Mouse (Mus musculus): ENCODE results near the gene Nagpa. TPM values are rescaled to one million over a fixed set of nuclear protein-coding genes. Genes with fewer than 3 reads are reported as not detected.

Nagpa gene
- total RNA-seq, 2 experiments from 2014 or later = 9.7 to 12.9 TPM

DNA sequence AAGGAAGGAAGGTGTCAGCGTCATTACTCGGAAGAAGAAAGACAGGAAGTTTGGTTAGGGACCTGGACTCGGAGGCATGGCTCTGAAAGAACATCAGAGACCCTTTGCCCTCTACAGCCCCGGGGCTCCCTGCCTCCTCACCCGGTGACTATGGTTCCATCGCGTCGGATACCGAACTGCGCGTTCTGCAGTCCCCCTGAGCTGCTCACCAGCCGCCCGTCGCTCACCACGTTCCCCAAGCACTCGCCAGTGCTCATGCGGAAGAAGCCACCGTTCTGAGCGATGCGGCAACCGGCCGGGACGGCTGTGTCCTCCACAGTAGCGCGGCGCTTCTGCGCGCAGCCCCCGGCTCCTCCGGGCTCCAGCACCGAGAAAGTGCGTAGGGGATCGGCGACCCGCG lies 612 bp downstream of the Nagpa start:
- peak in 1 of 2 experiments; percentile 21 for DNase-seq (ENCODE audit: extremely low spot score in 1 of 2, low spot score in 1 of 2)

DNA sequence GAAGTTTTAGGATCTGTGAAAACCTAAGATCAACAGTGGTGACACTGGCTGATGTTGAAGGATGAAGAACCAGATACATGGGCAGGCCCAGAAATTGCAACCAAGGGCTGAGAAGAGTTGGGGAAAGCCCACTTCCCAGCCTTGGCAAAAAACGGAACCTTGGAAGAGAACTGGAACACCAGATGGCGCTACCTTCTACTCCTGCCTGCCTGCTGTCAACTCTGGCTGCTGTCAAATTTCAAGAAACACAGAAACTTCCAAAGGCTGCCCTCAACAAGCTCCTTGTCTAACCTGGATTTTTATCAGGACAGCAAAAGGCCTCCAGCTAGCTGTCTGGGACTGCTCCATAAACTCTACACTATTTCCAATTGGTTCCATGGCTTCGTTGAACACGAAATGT lies 1.1 kb downstream of the Nagpa start:
- peak; percentile 32 to 52 for DNase-seq (ENCODE audit: extremely low spot score in 1 of 2, low spot score in 1 of 2)

DNA sequence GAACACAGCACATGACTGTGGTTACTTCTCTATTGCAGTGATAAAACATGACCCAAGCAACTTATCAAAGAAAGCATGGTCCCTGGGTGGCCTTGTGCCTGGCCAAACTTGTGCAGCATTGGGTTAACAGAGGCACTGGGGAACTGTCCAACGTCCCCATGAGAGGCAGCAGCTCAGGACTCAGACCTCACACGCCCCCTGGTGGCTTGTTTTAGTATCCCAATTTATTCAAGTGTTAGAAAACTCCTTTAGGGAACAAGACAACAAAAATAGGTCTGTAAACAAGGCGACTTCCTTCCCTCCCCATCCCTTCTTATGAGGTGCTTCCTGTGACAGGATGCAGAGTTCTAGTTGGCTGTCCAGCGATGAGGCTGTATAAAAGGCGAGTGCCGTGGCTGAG lies 8.7 kb downstream of the Nagpa start:
- peak; percentile 28 to 62 for DNase-seq (ENCODE audit: extremely low spot score in 1 of 2, low spot score in 1 of 2)

DNA sequence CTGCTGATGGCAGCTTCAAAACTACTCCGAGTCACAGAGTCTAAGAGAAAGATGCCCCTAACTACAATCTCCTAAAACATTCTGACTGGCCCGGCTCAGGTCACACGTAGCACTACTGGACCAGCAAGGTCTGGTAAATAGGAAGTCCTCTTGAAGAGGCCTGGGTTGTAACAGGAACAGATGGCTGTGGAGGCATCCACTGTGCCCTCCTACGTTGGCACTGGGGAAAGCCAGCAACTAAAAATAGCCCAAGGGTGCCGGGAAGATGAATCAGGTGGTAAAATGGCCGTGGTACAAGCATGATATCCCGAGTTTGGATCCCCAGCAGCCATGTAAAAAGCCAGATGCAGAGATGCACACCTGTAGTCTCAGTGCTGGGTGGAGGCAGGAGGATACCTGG lies 17.6 kb downstream of the Nagpa start:
- DNase-seq (ENCODE audit: extremely low spot score in 1 of 2, low spot score in 1 of 2) = peak in 1 of 2 experiments; percentile 12

DNA sequence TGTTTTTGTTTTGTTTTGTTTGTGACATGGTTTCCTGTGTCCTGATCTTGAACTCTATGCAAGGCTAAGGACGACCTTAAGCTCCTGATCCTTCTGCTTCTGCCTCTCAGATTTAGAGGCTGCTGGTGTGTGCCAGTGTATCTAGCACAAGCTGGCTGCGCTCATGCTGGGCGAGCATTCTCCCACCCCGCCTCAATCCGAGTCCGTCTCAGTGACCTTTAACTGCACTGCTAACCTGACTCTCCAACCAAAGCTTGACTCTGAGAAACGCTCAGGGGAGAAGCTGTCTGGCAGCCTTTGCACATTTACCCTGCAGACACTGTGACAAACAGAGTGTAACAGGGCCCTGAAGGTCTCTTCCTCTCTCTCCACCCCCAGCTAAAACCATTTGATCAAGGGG lies 18.1 kb downstream of the Nagpa start:
- DNase-seq (ENCODE audit: extremely low spot score in 1 of 2, low spot score in 1 of 2) = no peak

DNA sequence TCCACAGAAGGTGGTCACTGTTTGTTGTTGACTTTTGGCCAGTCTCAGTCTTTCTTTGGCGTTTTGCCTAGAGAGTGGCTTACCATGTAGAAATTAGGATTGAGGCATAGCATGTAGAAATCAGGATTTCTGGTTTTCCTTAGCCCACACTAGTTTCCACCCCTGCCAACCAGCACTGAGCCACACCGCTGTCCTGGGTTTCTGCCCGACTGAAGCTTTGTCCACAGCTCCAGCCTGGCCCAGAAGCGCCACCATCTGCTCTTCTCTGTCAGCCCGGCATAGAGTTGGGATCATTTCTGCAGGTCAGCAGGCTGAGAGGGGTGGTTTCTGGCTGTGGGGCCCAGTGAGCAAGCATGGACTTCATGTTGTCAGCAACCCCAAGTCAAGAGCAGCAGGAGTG lies 18.9 kb downstream of the Nagpa start:
- no peak for DNase-seq (ENCODE audit: extremely low spot score in 1 of 2, low spot score in 1 of 2)

DNA sequence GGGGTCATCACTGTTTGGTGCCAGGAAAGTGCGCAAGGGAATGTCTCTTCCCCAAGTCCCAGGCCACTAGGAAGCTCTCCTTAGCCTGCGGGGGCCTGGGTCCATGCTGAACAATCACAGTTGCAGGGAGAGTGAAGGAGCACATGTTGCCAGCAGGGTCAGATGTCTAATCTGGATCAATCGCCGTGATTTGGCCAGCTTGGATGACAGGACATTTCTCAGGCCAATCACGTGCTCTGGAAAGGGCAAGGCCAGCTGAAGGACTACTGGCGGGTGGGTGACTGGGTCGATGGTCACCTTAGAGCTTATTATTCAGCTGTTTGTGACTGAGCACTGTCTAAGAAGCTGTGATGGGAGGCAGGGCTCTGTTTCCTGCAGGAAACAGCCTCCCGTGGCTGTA lies 19.7 kb downstream of the Nagpa start:
- no peak for DNase-seq (ENCODE audit: extremely low spot score in 1 of 2, low spot score in 1 of 2)

DNA sequence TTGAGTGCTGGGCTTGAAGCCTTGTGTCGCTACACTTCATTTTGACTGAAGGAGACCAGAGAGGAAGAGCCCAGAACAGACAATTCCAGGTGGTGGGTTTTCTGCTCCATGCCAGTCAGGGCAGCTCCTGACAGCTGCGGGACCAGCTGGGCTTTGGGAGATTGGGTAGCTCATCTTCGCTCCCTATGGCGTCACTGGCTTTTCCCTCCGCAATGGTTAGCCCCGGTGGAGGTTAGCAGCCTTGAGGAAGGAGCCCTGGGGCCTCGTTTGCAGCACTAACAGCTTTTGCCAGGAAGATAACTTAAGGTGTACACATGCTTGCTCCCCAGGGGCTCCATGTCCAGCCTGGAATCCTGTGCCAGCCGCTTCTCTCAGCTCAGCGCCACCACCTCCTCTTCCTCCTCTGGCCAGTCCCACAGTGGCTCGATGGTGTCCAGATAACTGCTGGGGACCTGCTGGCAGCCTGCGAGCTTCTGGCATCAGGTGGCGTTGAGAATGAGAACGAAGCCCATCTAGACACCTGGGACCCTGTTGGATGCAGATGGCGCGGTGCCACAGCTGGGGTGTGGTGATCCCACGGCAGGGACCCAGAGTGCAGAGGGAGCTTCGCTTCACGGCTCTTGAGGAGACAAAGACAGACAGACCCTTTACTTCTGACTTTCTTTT lies 20.4 kb downstream of the Nagpa start:
- no peak for DNase-seq (ENCODE audit: extremely low spot score in 1 of 2, low spot score in 1 of 2)

DNA sequence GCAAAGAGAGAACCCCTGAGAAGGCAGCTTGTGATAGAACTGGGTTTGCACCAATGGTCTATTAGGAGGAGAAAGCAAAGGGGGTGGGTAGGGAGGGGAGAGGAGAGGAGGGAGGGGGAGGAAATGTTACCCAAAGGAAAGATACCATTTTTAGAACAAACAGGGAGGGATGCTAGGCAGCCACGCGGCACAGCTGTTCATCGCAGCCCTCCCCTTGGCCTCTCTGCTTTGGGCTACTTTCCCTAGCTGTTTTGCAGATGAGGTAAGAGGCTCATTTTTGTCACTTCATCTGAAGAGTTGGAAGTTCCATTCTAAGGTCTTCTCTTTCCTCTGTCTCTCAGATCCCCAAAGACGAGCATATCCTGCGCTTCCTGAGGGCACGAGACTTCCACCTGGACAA lies 31.2 kb downstream of the Nagpa start:
- no peak for DNase-seq (ENCODE audit: extremely low spot score in 1 of 2, low spot score in 1 of 2)

DNA sequence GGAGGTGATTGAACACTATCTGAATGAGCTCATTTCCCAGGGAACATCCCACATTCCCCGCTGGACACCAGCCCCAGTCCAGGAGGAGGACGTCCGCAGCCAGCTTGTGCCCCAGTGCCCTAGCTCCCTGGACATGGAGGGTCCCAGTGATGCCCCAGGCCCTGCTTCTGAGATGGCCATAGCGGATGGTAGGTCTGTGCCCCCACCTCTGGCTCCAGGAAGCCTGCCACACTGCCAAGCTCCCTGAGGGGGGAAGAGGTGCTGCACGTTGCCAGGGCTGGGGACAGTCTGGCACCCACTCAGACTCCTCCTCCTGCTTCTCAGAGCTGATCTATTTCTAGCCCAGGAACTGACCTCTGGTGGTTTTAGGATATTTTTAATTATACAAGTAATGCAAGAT lies 35.0 kb downstream of the Nagpa start:
- no peak for DNase-seq (ENCODE audit: extremely low spot score in 1 of 2, low spot score in 1 of 2)

DNA sequence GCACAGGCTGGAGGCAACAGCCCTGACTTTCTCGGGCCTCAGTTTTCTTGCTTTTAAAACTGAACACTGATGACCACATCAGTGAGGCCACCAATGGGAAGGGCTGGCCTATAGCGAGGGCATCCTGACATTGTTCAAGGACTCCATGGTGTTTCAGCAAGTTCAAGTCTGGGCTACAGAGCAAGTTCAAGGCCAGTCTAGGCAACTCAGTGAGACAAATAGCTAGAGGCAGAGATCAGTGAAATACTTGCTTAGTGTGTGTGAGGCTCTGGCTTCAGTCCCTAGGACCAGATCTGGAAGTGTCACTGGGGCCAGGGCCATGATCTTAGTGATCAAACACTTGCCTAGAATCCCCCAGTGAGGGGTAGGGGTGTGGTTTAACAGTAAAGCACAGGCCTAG lies 35.8 kb downstream of the Nagpa start:
- DNase-seq (ENCODE audit: extremely low spot score in 1 of 2, low spot score in 1 of 2) = no peak

DNA sequence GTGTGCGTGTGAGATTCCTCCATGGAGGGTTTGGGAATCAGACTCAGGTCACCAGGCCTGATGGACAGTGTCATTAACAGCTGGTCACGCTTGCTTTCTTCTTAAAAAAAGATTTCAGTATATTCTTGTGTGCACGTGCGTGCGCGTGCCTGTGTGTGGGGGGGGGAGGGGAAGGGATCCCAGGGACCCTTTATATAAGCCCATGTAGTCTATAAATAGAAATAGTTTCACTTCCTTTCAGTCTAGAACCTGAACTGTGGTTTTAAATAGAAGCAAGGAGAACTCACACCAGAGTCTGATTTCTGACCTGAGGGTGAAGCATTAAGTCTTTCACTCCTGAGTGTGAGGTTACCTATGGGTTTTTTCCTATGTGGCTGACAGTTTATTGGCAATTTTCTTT lies 39.5 kb downstream of the Nagpa start:
- no peak for DNase-seq (ENCODE audit: extremely low spot score in 1 of 2, low spot score in 1 of 2)

DNA sequence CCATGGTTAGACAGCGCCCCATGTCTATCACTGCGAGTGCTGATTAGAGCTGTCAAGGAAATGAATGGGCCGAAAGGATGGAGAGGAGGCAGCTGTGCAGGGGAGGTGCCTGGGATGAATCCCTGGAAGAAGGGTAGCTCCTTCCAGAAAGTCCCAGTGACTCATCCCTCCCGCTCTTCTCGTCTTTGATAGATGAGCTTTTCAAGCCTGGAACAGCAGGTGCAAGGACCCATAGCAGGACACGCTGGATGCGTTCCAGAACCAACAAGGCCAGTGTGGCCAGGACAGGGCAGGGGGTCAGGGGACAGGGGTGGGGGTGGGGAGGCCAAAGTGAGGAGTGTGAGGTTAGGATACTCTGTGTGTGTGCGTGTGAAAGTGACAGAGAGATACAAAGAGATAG lies 44.6 kb downstream of the Nagpa start:
- DNase-seq (ENCODE audit: extremely low spot score in 1 of 2, low spot score in 1 of 2) = no peak

DNA sequence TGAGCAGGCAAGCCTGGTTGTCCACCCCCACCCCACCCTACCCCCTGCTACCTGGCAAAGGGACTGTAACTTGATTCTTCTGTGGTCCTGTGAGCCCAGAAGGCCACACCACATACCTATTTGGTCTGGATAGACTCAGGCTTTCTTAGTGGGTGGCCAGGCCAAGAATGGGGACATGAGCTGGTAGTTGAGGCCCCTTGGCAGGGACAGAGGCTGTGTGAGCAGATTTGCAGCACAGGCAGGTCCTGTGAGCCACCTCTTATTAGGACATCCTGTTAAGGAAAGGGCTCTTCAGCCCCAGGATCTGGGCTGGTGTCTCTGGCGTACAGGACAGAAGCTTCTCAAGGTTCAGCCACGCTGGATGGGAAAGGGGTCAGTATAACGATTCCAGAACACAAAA lies 46.7 kb downstream of the Nagpa start:
- DNase-seq (ENCODE audit: extremely low spot score in 1 of 2, low spot score in 1 of 2) = no peak

DNA sequence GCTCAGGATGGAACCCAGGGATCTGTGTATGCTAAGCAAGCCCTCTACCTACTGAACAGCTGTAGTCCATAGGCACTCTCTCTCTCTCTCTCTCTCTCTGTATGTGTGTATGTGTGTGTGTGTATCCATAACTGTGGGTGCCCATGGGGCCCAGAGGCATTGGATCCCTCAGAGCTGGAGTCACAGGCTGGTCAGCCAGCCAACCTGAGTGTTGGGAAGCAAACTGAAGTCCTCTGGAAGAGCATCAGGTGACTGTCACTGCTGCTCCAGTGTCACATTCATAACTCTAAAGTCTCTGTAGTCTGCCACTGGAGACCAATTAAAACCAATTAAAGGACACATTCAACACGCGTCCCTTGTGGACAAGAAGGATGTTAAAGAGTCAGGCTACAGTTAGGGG lies 47.3 kb downstream of the Nagpa start:
- DNase-seq (ENCODE audit: extremely low spot score in 1 of 2, low spot score in 1 of 2) = no peak

DNA sequence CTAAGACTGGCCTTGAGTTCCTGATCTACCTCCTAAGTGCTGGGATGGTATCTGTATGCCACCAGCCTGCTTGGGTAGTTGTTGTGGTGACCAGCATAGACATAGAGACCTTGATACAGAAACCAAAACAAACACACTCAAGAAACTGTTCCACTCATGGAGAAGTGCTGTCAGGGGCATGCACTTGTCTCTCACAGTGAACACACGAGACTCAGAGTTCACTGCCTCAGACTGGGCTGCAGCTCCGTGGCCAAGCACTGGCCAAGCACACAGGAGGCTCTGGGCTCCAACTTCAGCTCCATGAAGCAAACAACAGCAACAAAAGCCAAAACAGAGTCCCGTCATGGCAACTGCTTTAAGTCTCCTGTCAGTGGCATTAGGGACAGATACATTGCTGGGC lies 48.8 kb downstream of the Nagpa start:
- DNase-seq (ENCODE audit: extremely low spot score in 1 of 2, low spot score in 1 of 2) = no peak

DNA sequence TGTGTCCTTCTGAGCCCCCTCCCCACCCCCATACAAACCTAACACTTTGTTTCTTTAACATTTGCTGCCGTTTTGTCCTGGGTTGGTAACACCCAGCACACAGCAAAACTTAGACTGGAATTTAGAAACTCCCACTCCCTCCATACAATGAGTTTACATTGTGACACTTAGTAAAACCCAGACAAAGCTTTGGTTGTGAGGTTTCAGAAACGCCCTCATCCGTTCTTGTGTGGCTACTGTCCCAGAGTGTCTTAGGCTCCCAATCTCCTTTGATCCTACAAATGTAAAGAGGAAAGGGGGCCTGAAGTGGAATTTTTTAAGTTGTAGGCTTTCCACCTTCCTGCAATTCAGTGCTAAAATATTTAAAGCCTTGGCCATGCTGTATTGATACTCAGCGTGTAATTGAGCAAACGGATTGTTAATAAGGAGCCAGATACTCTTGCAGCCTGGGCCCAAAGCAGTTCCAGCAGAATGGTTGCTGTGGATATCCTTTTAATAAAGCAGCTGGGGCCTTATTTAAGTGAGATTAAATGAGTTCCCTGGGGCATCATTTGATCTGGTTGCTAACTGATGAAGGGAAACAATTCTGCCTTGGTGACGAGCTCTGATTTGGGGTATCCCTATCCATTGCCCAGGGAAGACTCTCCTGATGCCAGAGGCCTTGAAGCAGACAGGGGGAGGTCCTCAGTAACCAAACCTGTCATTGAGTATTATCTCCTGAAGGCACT lies 50.3 kb downstream of the Nagpa start:
- DNase-seq (ENCODE audit: extremely low spot score in 1 of 2, low spot score in 1 of 2) = no peak

DNA sequence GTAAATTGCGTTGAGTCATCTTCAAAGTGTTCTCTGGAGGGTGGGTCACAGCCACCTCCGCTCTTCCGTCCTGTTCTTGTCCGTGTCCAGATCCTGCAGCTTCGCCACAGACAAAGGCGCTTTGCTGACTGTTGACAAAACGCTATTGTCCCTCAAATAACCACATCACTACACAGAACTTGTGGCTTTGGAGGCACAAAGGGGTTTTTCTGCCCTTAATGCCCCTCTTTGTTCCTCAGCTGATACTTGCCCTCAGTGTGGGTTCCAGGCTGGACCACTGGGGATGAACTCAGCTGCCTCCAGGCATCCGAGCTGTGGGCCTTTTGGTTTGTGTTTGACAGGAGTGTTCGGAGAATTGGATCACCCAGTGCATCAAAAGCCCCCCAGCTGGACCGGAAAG lies 53.3 kb downstream of the Nagpa start:
- DNase-seq (ENCODE audit: extremely low spot score in 1 of 2, low spot score in 1 of 2) = no peak

DNA sequence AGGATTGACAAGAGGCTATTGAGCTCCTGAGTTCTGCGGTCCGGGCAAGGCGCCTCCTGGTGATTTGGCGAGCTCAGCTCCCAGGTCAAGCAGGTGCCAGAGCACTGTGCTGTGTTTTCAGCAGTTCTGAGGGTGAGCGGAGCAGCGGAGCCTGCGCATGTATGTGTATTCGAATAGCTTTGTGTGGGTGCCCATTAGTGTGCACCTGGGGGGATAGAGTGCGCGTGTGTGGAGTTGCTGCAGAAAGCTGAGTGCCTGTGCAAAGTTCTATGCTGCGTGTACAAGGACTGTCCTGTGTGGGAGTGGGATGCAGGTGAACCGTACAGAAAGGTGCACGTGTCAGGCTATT lies 56.8 kb downstream of the Nagpa start, which contains the start of gene Sec14l5:
Gene Sec14l5, plus strand, starts transcription at position 73 of the 349 bp plus-strand sequence.
- no peak for DNase-seq (ENCODE audit: extremely low spot score in 1 of 2, low spot score in 1 of 2)

DNA sequence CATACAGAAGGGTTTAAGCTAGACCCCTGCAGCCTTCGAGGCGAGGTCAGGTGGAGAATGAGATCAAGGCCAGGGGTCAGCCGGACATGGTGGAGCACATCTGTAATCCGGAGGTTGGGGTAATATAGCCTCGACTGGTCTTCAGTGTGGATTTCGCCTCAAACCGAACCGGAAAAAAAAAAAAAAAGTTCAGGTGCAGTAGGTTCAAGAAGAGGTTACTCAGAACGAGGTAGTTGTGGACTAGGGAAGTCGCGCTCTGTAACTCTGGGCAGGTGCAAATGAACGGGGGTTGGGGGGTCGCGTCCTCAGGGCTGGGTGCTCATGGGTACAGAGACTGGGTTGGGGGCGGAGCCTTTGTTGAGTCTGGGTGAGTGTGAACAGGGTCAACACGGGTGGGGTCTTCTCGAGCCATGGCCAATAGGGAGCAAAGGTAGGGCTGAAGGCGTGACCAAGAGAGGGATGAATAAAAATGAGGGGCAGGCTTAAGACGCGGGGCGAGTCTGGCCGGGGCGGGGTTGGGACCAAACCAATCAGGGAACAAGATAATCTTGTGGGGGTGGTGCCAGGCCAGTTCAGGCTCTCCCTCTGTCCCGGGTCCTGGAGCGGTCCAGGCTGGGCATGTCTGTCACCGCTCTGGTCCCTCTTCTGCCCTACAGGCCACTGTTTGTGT lies 57.3 kb downstream of the Nagpa start:
- no peak for DNase-seq (ENCODE audit: extremely low spot score in 1 of 2, low spot score in 1 of 2)

DNA sequence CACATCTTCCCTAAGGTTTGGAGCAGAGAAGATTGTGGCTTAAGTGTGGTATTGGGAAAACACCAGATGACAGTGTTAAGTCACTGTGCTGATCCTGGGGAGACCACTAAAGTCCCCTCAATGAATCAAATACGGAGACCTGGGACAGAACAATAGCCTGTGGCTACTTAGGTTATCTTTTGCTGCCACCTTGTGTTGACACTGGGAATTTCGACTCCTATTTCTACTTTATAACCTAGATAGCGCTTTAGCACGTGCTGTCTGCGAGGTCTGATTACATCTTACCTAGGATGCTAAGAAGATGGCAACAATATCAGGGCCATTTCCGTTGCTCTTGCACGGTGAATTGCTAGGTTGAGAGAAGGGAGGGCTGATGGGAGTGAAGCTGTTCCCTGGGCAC lies 58.2 kb downstream of the Nagpa start:
- DNase-seq (ENCODE audit: extremely low spot score in 1 of 2, low spot score in 1 of 2) = peak; percentile 44 to 87

All from layer of hippocampus, postnatal 25 days (tissue).